Mouse (Mus musculus): ENCODE measurements around the gene Snrnp27.
A peak's percentile ranks its signal among the peaks of the same experiment; 100 is the strongest.

Snrnp27 gene

GRCm38 (mm10) chr6:86683872-86684654 is at the start of gene Snrnp27:
Snrnp27 (minus strand) TSS chr6:86684522.
- peak; percentile 75 for DNase-seq (ENCODE audit: low read depth, low spot score)

GRCm38 (mm10) chr6:86733183-86733876 is 49.0 kb upstream of the Snrnp27 start, which contains the start of gene Gmcl1:
Gmcl1 (minus strand) TSS chr6:86733383.
- DNase-seq (ENCODE audit: low read depth, low spot score) = peak; percentile 86

GRCm38 (mm10) chr6:86732276-86733173 is 48.2 kb upstream of the Snrnp27 start:
- no peak for DNase-seq (ENCODE audit: low read depth, low spot score)

- DNase-seq (ENCODE audit: low read depth, low spot score) = no peak
These were observed 44.4 kb upstream of the Snrnp27 start for GRCm38 (mm10) chr6:86728711-86729110.

- DNase-seq (ENCODE audit: low read depth, low spot score) = no peak
These were observed 37.7 kb upstream of the Snrnp27 start for GRCm38 (mm10) chr6:86721977-86722376.

GRCm38 (mm10) chr6:86708072-86708774 is 23.9 kb upstream of the Snrnp27 start:
- DNase-seq (ENCODE audit: low read depth, low spot score) = no peak

GRCm38 (mm10) chr6:86702577-86702976 is 18.3 kb upstream of the Snrnp27 start:
- no peak for DNase-seq (ENCODE audit: low read depth, low spot score)

GRCm38 (mm10) chr6:86697903-86698302 is 13.6 kb upstream of the Snrnp27 start:
- DNase-seq (ENCODE audit: low read depth, low spot score) = no peak

GRCm38 (mm10) chr6:86696213-86696612 is 11.9 kb upstream of the Snrnp27 start:
- DNase-seq (ENCODE audit: low read depth, low spot score) = no peak

GRCm38 (mm10) chr6:86694465-86694864 is 10.1 kb upstream of the Snrnp27 start:
- DNase-seq (ENCODE audit: low read depth, low spot score) = no peak

- no peak for DNase-seq (ENCODE audit: low read depth, low spot score)
These were observed 5.3 kb upstream of the Snrnp27 start for GRCm38 (mm10) chr6:86689671-86690070.

GRCm38 (mm10) chr6:86686971-86687370 is 2.6 kb upstream of the Snrnp27 start:
- DNase-seq (ENCODE audit: low read depth, low spot score) = no peak

- no peak for DNase-seq (ENCODE audit: low read depth, low spot score)
These were observed 311 bp upstream of the Snrnp27 start for GRCm38 (mm10) chr6:86684655-86685011.

- DNase-seq (ENCODE audit: low read depth, low spot score) = no peak
These were observed 3.0 kb downstream of the Snrnp27 start for GRCm38 (mm10) chr6:86681289-86681688.

GRCm38 (mm10) chr6:86678341-86678740 is 6.0 kb downstream of the Snrnp27 start:
- no peak for DNase-seq (ENCODE audit: low read depth, low spot score)

GRCm38 (mm10) chr6:86670873-86671272 is 13.4 kb downstream of the Snrnp27 start:
- DNase-seq (ENCODE audit: low read depth, low spot score) = peak; percentile 67

GRCm38 (mm10) chr6:86669240-86669727 is 15.0 kb downstream of the Snrnp27 start:
- DNase-seq (ENCODE audit: low read depth, low spot score) = peak; percentile 100

GRCm38 (mm10) chr6:86668580-86669239 is 15.6 kb downstream of the Snrnp27 start, which contains the start of gene Mxd1:
Mxd1 (minus strand) TSS chr6:86669161.
- no peak for DNase-seq (ENCODE audit: low read depth, low spot score)

GRCm38 (mm10) chr6:86667061-86667460 is 17.3 kb downstream of the Snrnp27 start:
- DNase-seq (ENCODE audit: low read depth, low spot score) = no peak

GRCm38 (mm10) chr6:86665560-86666307 is 18.6 kb downstream of the Snrnp27 start:
- DNase-seq (ENCODE audit: low read depth, low spot score) = no peak
